Mouse (Mus musculus) MEL (cell line): ENCODE results near the gene Mylk4. TPM values are rescaled to one million over a fixed set of nuclear protein-coding genes. Genes with fewer than 3 reads are reported as not detected.

Experiments used
- DNase-seq: peaks from one replicate; pipeline ENCODE4 v3.0.0; 2011; ENCODE audit warnings: low read depth, low spot score
- H3K27ac ChIP-seq: 2 replicates; pipeline ENCODE4 v1.5.1; 2012; ENCODE audit warnings: low read depth, mild to moderate bottlenecking, control low read depth, low read length, moderate library complexity; ENCODE audit not compliant: control insufficient read depth
- H3K27me3 ChIP-seq, 2 experiments: fragments of 150-350 bp in 1 of 2; sonication (generic) in 1 of 2; 2 replicates each; pipeline ENCODE4 v1.6.1; 2012; ENCODE audit warnings: low read length in 2 of 2, mild to moderate bottlenecking in 2 of 2, improper control_type of control experiment in 1 of 2, moderate library complexity in 1 of 2; ENCODE audit not compliant: insufficient read depth in 2 of 2, control insufficient read depth in 1 of 2
- H3K36me3 ChIP-seq, 2 experiments: 2 replicates each; pipeline ENCODE4 v1.6.1; 2012 to 2014; ENCODE audit warnings: low read length in 2 of 2, improper control_type of control experiment in 1 of 2, inconsistent platforms in 1 of 2, mild to moderate bottlenecking in 1 of 2; ENCODE audit not compliant: insufficient read depth in 2 of 2, control insufficient read depth in 1 of 2
- H3K4me1 ChIP-seq, 2 experiments: fragments of 150-350 bp in 1 of 2; sonication (generic) in 1 of 2; 2 replicates each; pipeline ENCODE4 v1.6.1; 2012; ENCODE audit warnings: low read length in 2 of 2, improper control_type of control experiment in 1 of 2, mild to moderate bottlenecking in 1 of 2; ENCODE audit not compliant: insufficient read depth in 2 of 2, control insufficient read depth in 1 of 2
- H3K4me3 ChIP-seq, 2 experiments: fragments of 150-350 bp in 1 of 2; sonication (generic) in 1 of 2; 2 replicates each; pipeline ENCODE4 v1.5.1; 2012; ENCODE audit warnings: low read depth in 2 of 2, low read length in 2 of 2, mild to moderate bottlenecking in 2 of 2, moderate library complexity in 2 of 2, control low read depth in 1 of 2, improper control_type of control experiment in 1 of 2; ENCODE audit not compliant: control insufficient read depth in 1 of 2, insufficient read depth in 1 of 2
- H3K79me2 ChIP-seq: 2 replicates; pipeline ENCODE4 v1.6.1; 2012; ENCODE audit warnings: mild to moderate bottlenecking, low read length, moderate library complexity; ENCODE audit not compliant: control insufficient read depth, poor library complexity, insufficient read depth
- H3K9ac ChIP-seq: 2 replicates; pipeline ENCODE4 v1.6.1; 2012; ENCODE audit warnings: low read depth, mild to moderate bottlenecking, control low read depth, low read length, moderate library complexity; ENCODE audit not compliant: control insufficient read depth, poor library complexity, severe bottlenecking
- H3K9me3 ChIP-seq: fragments of 150-350 bp; sonication (generic); replicated peaks from 2 replicates; pipeline ENCODE4 v1.6.1; 2012; ENCODE audit warnings: mild to moderate bottlenecking, low read length, improper control_type of control experiment, moderate library complexity; ENCODE audit not compliant: insufficient read depth
- BHLHE40 ChIP-seq: IDR thresholded peaks from 2 replicates; pipeline ENCODE4 v1.6.1; 2012; ENCODE audit warnings: low read depth, mild to moderate bottlenecking, inconsistent platforms, low read length, improper control_type of control experiment, borderline replicate concordance
- CHD2 ChIP-seq: IDR thresholded peaks from 2 replicates; pipeline ENCODE4 v1.6.1; 2011; ENCODE audit warnings: low read length, improper control_type of control experiment
- CTCF ChIP-seq, 3 experiments: IDR thresholded peaks in 2 of 3; conservative IDR thresholded peaks in 1 of 3; 2 replicates each; pipeline ENCODE4 v1.5.1; 2011 to 2012; ENCODE audit warnings: low read length in 3 of 3, low read depth in 2 of 3, mild to moderate bottlenecking in 2 of 3, improper control_type of control experiment in 1 of 3, inconsistent platforms in 1 of 3, mixed read lengths in 1 of 3, moderate library complexity in 1 of 3; ENCODE audit not compliant: control insufficient read depth in 1 of 3, insufficient read depth in 1 of 3, poor library complexity in 1 of 3, severe bottlenecking in 1 of 3
- ELF1 ChIP-seq: IDR thresholded peaks from 2 replicates; pipeline ENCODE4 v1.6.1; 2014; ENCODE audit warnings: low read depth, mild to moderate bottlenecking, inconsistent platforms, low read length, improper control_type of control experiment, moderate library complexity
- GATA1 ChIP-seq: IDR thresholded peaks from 2 replicates; pipeline ENCODE4 v1.6.1; 2011; ENCODE audit warnings: low read depth, low read length, improper control_type of control experiment
- JUND ChIP-seq: IDR thresholded peaks from 2 replicates; pipeline ENCODE4 v1.6.1; 2011; ENCODE audit warnings: low read depth, mild to moderate bottlenecking, improper control_type of control experiment, low read length
- MAX ChIP-seq: IDR thresholded peaks from 2 replicates; pipeline ENCODE4 v1.6.1; 2011; ENCODE audit warnings: low read length, improper control_type of control experiment
- MAZ ChIP-seq: IDR thresholded peaks from 2 replicates; pipeline ENCODE4 v1.6.1; 2012; ENCODE audit warnings: low read depth, mild to moderate bottlenecking, inconsistent platforms, low read length, improper control_type of control experiment
- MEF2A ChIP-seq: IDR thresholded peaks from 2 replicates; pipeline ENCODE4 v1.6.1; 2014; ENCODE audit warnings: low read depth, mild to moderate bottlenecking, inconsistent platforms, low read length, improper control_type of control experiment; ENCODE audit not compliant: poor library complexity, insufficient replicate concordance, severe bottlenecking; ENCODE audit errors: extremely low read depth
- MYB ChIP-seq: IDR thresholded peaks from 2 replicates; pipeline ENCODE4 v1.6.1; 2011; ENCODE audit warnings: mild to moderate bottlenecking, low read depth, low read length, improper control_type of control experiment
- MYC ChIP-seq: IDR thresholded peaks from 2 replicates; pipeline ENCODE4 v1.6.1; 2011; ENCODE audit warnings: low read depth, mild to moderate bottlenecking, low read length, improper control_type of control experiment, moderate library complexity
- POLR2AphosphoS2 ChIP-seq: IDR thresholded peaks from 2 replicates; pipeline ENCODE4 v1.6.1; 2011; ENCODE audit warnings: low read length, improper control_type of control experiment
- POLR2AphosphoS5 ChIP-seq: IDR thresholded peaks from 2 replicates; pipeline ENCODE4 v1.6.1; 2012; ENCODE audit warnings: low read depth, borderline replicate concordance, mild to moderate bottlenecking, inconsistent platforms, low read length, moderate library complexity, mixed read lengths
- RAD21 ChIP-seq: IDR thresholded peaks from 2 replicates; pipeline ENCODE4 v1.6.1; 2011; ENCODE audit warnings: mild to moderate bottlenecking, low read depth, low read length, improper control_type of control experiment
- SIN3A ChIP-seq: IDR thresholded peaks from 2 replicates; pipeline ENCODE4 v1.6.1; 2012; ENCODE audit warnings: low read length, improper control_type of control experiment, inconsistent platforms
- SMC3 ChIP-seq: IDR thresholded peaks from 2 replicates; pipeline ENCODE4 v1.6.1; 2011; ENCODE audit warnings: low read depth, low read length, improper control_type of control experiment
- TCF12 ChIP-seq: IDR thresholded peaks from 2 replicates; pipeline ENCODE4 v1.6.1; 2014; ENCODE audit warnings: low read depth, mild to moderate bottlenecking, inconsistent platforms, low read length, improper control_type of control experiment, moderate library complexity
- ZKSCAN1 ChIP-seq: IDR thresholded peaks from 2 replicates; pipeline ENCODE4 v1.6.1; 2012; ENCODE audit warnings: low read depth, mild to moderate bottlenecking, inconsistent platforms, low read length, improper control_type of control experiment, moderate library complexity
- polyA plus RNA-seq, 2 experiments: library from polyadenylated mRNA; stranded (reverse) in 1 of 2; unstranded in 1 of 2; fragments of >175 nt in 1 of 2; fragments of >200 nt in 1 of 2; gene quantifications; 2 replicates each; pipeline versions ENCODE4 v1.2.1 to v1.2.4; 2012; ENCODE audit warnings: low replicate concordance in 2 of 2, low read depth in 1 of 2; ENCODE audit not compliant: insufficient read length in 2 of 2, insufficient read depth in 1 of 2, missing spikeins in 1 of 2
- total RNA-seq: library from RNA; depleted of rRNA; stranded (reverse); fragments of 300-350 nt; gene quantifications from 2 replicates; pipeline ENCODE4 v1.2.3, GENCODE M21; 2012

The Mylk4 gene
- total and polyA plus RNA-seq, 3 experiments = not detected

DNA sequence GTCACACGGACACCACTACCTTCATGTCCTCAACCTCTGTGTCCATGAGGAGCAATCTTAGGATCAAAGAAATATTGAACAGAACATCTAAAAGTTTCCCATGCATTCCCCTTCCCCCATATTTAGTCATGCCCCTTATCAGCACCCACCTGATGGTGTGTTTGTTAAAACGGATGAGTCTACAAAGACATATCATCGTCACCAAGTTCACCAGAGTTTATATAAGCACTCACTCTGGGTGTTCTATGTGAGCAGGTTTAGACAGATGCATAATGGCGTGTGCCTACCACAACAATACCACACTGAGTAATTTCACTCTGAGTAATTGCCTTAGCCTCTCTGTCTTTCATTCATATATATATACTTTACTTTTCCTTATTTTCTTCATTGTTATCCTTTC, 116.4 kb downstream of the Mylk4 start:
- no peak for DNase-seq
- Histone ChIP-seq H3K27ac (no peak overlapping the region), H3K27me3 (0 out of 4 replicates have a peak, but pooled peaks cover 0 to 2% of the 10 kb centered on the region in 2 experiments), H3K4me3 (no peak overlapping the region), H3K36me3 (no peaks in the 10 kb centered on the region), H3K9me3 (no peaks in the 10 kb centered on the region)
- no peak for TF ChIP-seq SIN3A
- TF ChIP-seq CTCF (IDR thresholded peaks at IDR 0.05 in 2 of 3, conservative IDR thresholded peaks at IDR 0.05 in 1 of 3; ENCODE audit: control insufficient read depth in 1 of 3, insufficient read depth in 1 of 3, low read depth in 2 of 3, low read length in 3 of 3, poor library complexity in 1 of 3, severe bottlenecking in 1 of 3) = no peak
- no peak for TF ChIP-seq JUND
- no peak for TF ChIP-seq CHD2
- TF ChIP-seq SMC3 = no peak
- no peak for TF ChIP-seq GATA1
- no peak for TF ChIP-seq MYB
- no peak for TF ChIP-seq POLR2AphosphoS5
- TF ChIP-seq MYC = no peak
- no peak for TF ChIP-seq MEF2A
- TF ChIP-seq MAX = no peak
- TF ChIP-seq MAZ = no peak
- TF ChIP-seq TCF12 = no peak
- TF ChIP-seq BHLHE40 = no peak
- no peak for TF ChIP-seq ZKSCAN1
- no peak for TF ChIP-seq ELF1
- TF ChIP-seq, all 39 proteins: peak for 0
- no peaks in the 10 kb centered on the region for H3K4me1 ChIP-seq
- H3K9ac ChIP-seq = no peak overlapping the region
- H3K79me2 ChIP-seq = no peaks in the 10 kb centered on the region

DNA sequence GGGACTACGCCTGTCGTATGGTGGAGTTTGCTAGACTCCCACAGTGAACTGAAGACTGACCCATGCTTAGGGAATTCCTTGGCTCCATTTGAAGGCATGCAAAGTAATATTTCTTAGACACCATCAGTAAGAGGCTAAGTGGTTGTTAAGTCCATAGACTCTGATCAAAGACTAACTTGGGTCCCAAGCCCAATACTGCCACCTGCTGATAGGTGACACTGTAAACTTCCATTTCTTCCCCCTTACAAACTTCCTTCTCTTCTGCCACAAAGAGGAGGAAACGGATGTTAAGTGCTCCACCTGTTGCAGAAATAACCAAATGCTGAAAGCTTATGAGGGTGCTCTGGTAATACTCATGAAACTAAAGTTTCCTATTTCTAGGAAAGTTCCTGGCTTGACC, 121.7 kb downstream of the Mylk4 start:
- DNase-seq = peak; percentile 25
- no peaks in the 10 kb centered on the region for H3K36me3 ChIP-seq
- H3K27me3 ChIP-seq = no peaks in the 10 kb centered on the region
- no peaks in the 10 kb centered on the region for H3K9me3 ChIP-seq
- H3K79me2 ChIP-seq = no peaks in the 10 kb centered on the region
- no peak overlapping the region for H3K9ac ChIP-seq
- H3K4me1 ChIP-seq = no peaks in the 10 kb centered on the region
- no peak overlapping the region for H3K27ac ChIP-seq
- TF ChIP-seq CTCF (IDR thresholded peaks at IDR 0.05 in 2 of 3, conservative IDR thresholded peaks at IDR 0.05 in 1 of 3; ENCODE audit: control insufficient read depth in 1 of 3, insufficient read depth in 1 of 3, low read depth in 2 of 3, low read length in 3 of 3, poor library complexity in 1 of 3, severe bottlenecking in 1 of 3) (peak in 2 of 3 experiments; percentile 9 to 47; a peak in 2 of 6 replicates), POLR2AphosphoS2 (no peak), JUND (no peak), RAD21 (peak; percentile 22), SMC3 (peak; percentile 42; the same call in 1 of the 2 replicates), CHD2 (no peak)
- no peak overlapping the region for H3K4me3 ChIP-seq
